ENCODE assay signal across 19 mouse cellular contexts in the genomic region with DNA sequence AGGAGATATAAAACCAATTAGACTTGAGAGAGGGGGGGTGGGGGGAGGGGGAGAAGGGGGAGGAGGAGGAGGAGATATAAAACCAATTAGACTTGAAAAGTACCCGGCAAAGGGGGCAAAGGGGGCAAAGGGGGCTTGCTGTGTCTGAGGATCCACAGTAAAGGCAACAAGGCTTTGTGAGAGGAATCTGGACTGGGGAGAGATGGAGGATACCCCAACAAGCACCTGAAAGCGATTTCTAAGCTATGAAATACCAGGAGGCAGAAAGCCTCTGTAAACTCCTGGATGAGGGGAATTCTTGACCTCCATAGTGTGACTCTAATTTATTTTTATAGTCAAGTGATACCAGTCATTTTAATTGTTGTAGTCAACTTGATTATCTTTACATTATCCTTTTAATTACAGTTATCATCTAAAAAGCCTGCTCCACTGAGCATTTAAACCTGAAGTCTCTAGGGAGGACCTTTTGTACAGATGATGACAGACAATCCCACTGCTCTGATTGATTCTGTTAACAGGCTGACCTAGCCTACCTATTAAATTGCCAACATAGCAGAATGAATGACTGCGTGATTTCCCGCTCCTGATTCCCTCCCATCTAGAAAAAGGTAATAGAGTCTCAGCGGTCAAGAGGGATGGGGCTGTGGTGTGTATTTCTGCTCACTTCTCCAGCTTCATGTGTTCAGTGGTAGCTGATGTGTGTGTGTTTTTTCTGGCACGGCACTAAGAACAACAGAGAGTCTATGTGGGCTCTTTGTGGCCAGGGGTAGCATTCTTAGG.
DNase-seq lines count a peak whose midpoint lies in the region; ATAC-seq lines count a peak whose summit lies in the region.
"Had no signal": no experiment of that assay in that cellular context is flagged by ENCODE, and none has a peak within 500 bp of the region (broad histone marks: within the 10 kb centered on the region; RNA-seq: fewer than 3 reads in every experiment).

No protein-coding gene starts in this region.

- WGBS in kidney, embryonic 14.5 days: 21% methylated on average over 6 of the region's 6 CpGs
- 25% methylated on average over 6 of the region's 6 CpGs for WGBS in forebrain, embryonic 13.5 days
- WGBS in hindbrain, embryonic 13.5 days: 45% methylated on average over 6 of the region's 6 CpGs
- 42% methylated on average over 6 of the region's 6 CpGs for WGBS in neural tube, embryonic 13.5 days

- no peaks in the 10 kb centered on the region for H3K9me3 ChIP-seq in kidney, embryonic 14.5 days (ENCODE audit: control insufficient read depth, low read length)
- no peaks in the 10 kb centered on the region for H3K9me3 ChIP-seq in forebrain, embryonic 13.5 days (replicated peaks)
- H3K9me3 ChIP-seq in hindbrain, embryonic 13.5 days: no peaks in the 10 kb centered on the region
- no peaks in the 10 kb centered on the region for H3K9me3 ChIP-seq in neural tube, embryonic 13.5 days
- H3K9me3 ChIP-seq: G1E; heart, embryonic 10.5 days; liver, embryonic 12.5 days; lung, embryonic 15.5 days had no signal

- H3K4me1 ChIP-seq in kidney, embryonic 14.5 days (ENCODE audit: control insufficient read depth, insufficient read depth, low read length): no peaks in the 10 kb centered on the region
- H3K4me1 ChIP-seq in forebrain, embryonic 13.5 days: peaks cover 19% of the 10 kb centered on the region
- H3K4me1 ChIP-seq in hindbrain, embryonic 13.5 days (replicated peaks): peaks cover 13% of the 10 kb centered on the region
- peaks cover 15% of the 10 kb centered on the region for H3K4me1 ChIP-seq in neural tube, embryonic 13.5 days (replicated peaks)
- H3K4me1 ChIP-seq: heart, embryonic 10.5 days; liver, embryonic 12.5 days; lung, embryonic 15.5 days had no signal

- H3K4me2 ChIP-seq in kidney, embryonic 14.5 days (replicated peaks; ENCODE audit: low read depth, low read length): no peak overlapping the region
- no peak overlapping the region for H3K4me2 ChIP-seq in forebrain, embryonic 13.5 days
- H3K4me2 ChIP-seq in hindbrain, embryonic 13.5 days: no peak overlapping the region
- no peak overlapping the region for H3K4me2 ChIP-seq in neural tube, embryonic 13.5 days
- H3K4me2 ChIP-seq: liver, embryonic 12.5 days; lung, embryonic 15.5 days had no signal

- H3K36me3 ChIP-seq in kidney, embryonic 14.5 days (ENCODE audit: control insufficient read depth, insufficient read depth, low read length): no peaks in the 10 kb centered on the region
- H3K36me3 ChIP-seq in forebrain, embryonic 13.5 days (ENCODE audit: poor library complexity, severe bottlenecking): no peaks in the 10 kb centered on the region
- H3K36me3 ChIP-seq in hindbrain, embryonic 13.5 days: no peaks in the 10 kb centered on the region
- no peaks in the 10 kb centered on the region for H3K36me3 ChIP-seq in neural tube, embryonic 13.5 days
- H3K36me3 ChIP-seq: G1E; heart, embryonic 10.5 days; liver, embryonic 12.5 days; lung, embryonic 15.5 days had no signal

- peak; percentile 66; the same call in 1 of the 2 replicates for ATAC-seq in kidney, embryonic 14.5 days (ENCODE audit: low FRiP score, low TSS enrichment)
- ATAC-seq in forebrain, embryonic 13.5 days: peak; percentile 54; the same call in 1 of the 2 replicates
- peak; percentile 66 for ATAC-seq in hindbrain, embryonic 13.5 days (ENCODE audit: low FRiP score)
- ATAC-seq in neural tube, embryonic 13.5 days (ENCODE audit: low read depth): peak; percentile 63
- ATAC-seq: CD4-positive, CD25-positive, alpha-beta regulatory T cell, adult 4 months; inflammation-experienced regulatory T-cells, adult 6 months; liver, embryonic 12.5 days had no signal

- H3K4me3 ChIP-seq in kidney, embryonic 14.5 days (ENCODE audit: low read length): no peak overlapping the region
- H3K4me3 ChIP-seq in forebrain, embryonic 13.5 days: no peak overlapping the region
- H3K4me3 ChIP-seq in hindbrain, embryonic 13.5 days: no peak overlapping the region
- H3K4me3 ChIP-seq in neural tube, embryonic 13.5 days: no peak overlapping the region
- H3K4me3 ChIP-seq: heart, embryonic 10.5 days; liver, embryonic 12.5 days; lung, embryonic 15.5 days; myocyte had no signal

- H3K27me3 ChIP-seq in kidney, embryonic 14.5 days (ENCODE audit: control insufficient read depth, insufficient read depth, low read length): no peaks in the 10 kb centered on the region
- no peaks in the 10 kb centered on the region for H3K27me3 ChIP-seq in forebrain, embryonic 13.5 days
- H3K27me3 ChIP-seq in hindbrain, embryonic 13.5 days: no peaks in the 10 kb centered on the region
- H3K27me3 ChIP-seq in neural tube, embryonic 13.5 days: no peaks in the 10 kb centered on the region
- H3K27me3 ChIP-seq: liver, embryonic 12.5 days; lung, embryonic 15.5 days had no signal

- no peak overlapping the region for H3K9ac ChIP-seq in kidney, embryonic 14.5 days (ENCODE audit: low read depth, low read length)
- H3K9ac ChIP-seq in forebrain, embryonic 13.5 days: no peak overlapping the region
- no peak overlapping the region for H3K9ac ChIP-seq in hindbrain, embryonic 13.5 days
- no peak overlapping the region for H3K9ac ChIP-seq in neural tube, embryonic 13.5 days
- H3K9ac ChIP-seq: liver, embryonic 12.5 days; lung, embryonic 15.5 days had no signal

- intact Hi-C loops in gastrocnemius, postnatal 36 days (cut with DNase I): no loop called here

- no peak overlapping the region for H3K27ac ChIP-seq in kidney, embryonic 14.5 days (ENCODE audit: low read depth, low read length)
- H3K27ac ChIP-seq in forebrain, embryonic 13.5 days: no peak overlapping the region
- H3K27ac ChIP-seq in hindbrain, embryonic 13.5 days: 0 out of 2 replicates have a peak overlapping the region, but pooled peaks have one; percentile 44
- H3K27ac ChIP-seq in neural tube, embryonic 13.5 days (replicated peaks): peak overlapping the region; percentile 20
- H3K27ac ChIP-seq: heart, embryonic 10.5 days; liver, embryonic 12.5 days; lung, embryonic 15.5 days had no signal

- DNase-seq in kidney, adult 18-20 months: no peak
- no peak for DNase-seq in gastrocnemius, postnatal 36 days
- no peak for DNase-seq in B cell, adult 2 months
- DNase-seq: adrenal gland, postnatal 36 days; cerebellum, adult 8-10 months; gastrocnemius, postnatal 25 days; heart, postnatal 10 days; thymus, postnatal 4 days had no signal

Comparison
In these comparisons a context has a peak if more than half of its experiments do, and no peak if none do; other contexts are left out.
1. H3K27ac ChIP-seq: peak in hindbrain, embryonic 13.5 days (single experiment) and neural tube, embryonic 13.5 days (single experiment); none in kidney, embryonic 14.5 days (single experiment) and forebrain, embryonic 13.5 days (single experiment).
2. Peak in every context shown above with its lines, with median percentiles within 50 percentile points of each other: ATAC-seq.